Mouse (Mus musculus) lung, embryonic 14.5 days (tissue): Measurements from ENCODE around the gene Tspan5. TPM values are rescaled to one million over a fixed set of nuclear protein-coding genes. Genes with fewer than 3 reads are reported as not detected.

Experiments
- ATAC-seq: fragments of 200-750 bp; cut with Nextera tagmentation; 2 replicates; pipeline ENCODE4 v1.8.0; 2017; ENCODE audit warnings: mild to moderate bottlenecking, moderate TSS enrichment, moderate library complexity; ENCODE audit not compliant: insufficient read depth
- DNase-seq: peaks from one replicate; pipeline ENCODE4 v3.0.0-alpha.2; 2015
- H3K27ac ChIP-seq: fragments of 300-500 bp; sonication (generic); 2 replicates; pipeline ENCODE4 v1.5.1; 2014; ENCODE audit warnings: low read depth, mild to moderate bottlenecking, moderate library complexity
- H3K27me3 ChIP-seq: fragments of 300-500 bp; sonication (generic); 2 replicates; pipeline ENCODE4 v1.6.1; 2014; ENCODE audit warnings: low read length, control low read depth; ENCODE audit not compliant: insufficient read depth
- H3K36me3 ChIP-seq: fragments of 300-500 bp; sonication (generic); 2 replicates; pipeline ENCODE4 v1.6.1; 2014; ENCODE audit warnings: control low read depth; ENCODE audit not compliant: insufficient read depth
- H3K4me1 ChIP-seq: fragments of 300-500 bp; sonication (generic); 2 replicates; pipeline ENCODE4 v1.6.1; 2014; ENCODE audit warnings: antibody characterized with exemption, control low read depth; ENCODE audit not compliant: insufficient read depth
- H3K4me2 ChIP-seq: fragments of 300-500 bp; sonication (generic); 2 replicates; pipeline ENCODE4 v1.6.1; 2014; ENCODE audit warnings: mild to moderate bottlenecking
- H3K4me3 ChIP-seq: fragments of 300-500 bp; sonication (generic); 2 replicates; pipeline ENCODE4 v1.5.1; 2014; ENCODE audit warnings: low read depth, low read length
- H3K9ac ChIP-seq: fragments of 300-500 bp; sonication (generic); 2 replicates; pipeline ENCODE4 v1.6.1; 2014
- H3K9me3 ChIP-seq: fragments of 300-500 bp; sonication (generic); 2 replicates; pipeline ENCODE4 v1.6.1; 2016; ENCODE audit warnings: low read depth, low read length, control low read depth
- CTCF ChIP-seq: IDR thresholded peaks from 2 replicates; pipeline ENCODE4 v1.5.1; 2016; ENCODE audit warnings: antibody characterized with exemption, low read depth
- WGBS: fragments of 180-500 bp; shearing (Covaris S2); extraction: QIAGEN DNeasy Blood & Tissue Kit; methylation state at CpG from one replicate; pipeline ENCODE4 v1.1.7; 2014; 5-methylcytosine and 5-hydroxymethylcytosine counted together
- polyA plus RNA-seq: library from polyadenylated mRNA; unstranded; fragments of >200 nt; fragmentation: Nextera tagmentation; extraction: Ambion mirVana; gene quantifications from 2 replicates; pipeline ENCODE4 v1.2.1, GENCODE M21; 2014

Gene Tspan5
- polyA plus RNA-seq, 1 experiment from 2014 or later, result 28.3 TPM

DNA sequence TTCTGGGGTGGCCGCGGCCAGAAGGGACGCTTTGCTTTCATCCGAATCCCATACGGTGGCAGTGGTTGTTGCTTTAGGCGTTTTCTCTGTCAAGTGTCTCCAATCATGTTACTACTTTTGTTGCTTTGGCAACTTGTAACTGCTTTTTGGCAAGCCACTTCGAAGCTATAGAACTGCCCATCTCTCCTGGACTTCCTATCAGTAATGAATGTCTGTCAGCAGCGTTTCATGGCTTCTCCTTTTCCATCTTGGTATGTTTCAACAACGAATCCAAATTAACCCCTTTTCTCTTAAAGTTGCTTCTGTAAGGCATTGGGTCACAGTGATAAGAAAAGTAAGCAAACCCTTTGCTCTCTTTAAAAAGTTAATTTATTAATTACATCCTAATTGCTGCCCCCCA, 7.7 kb downstream of the Tspan5 start:
- DNase-seq (no peak), ATAC-seq (no peak)
- Histone ChIP-seq H3K36me3 (no peaks in the 10 kb centered on the region), H3K4me1 (peaks cover 16% of the 10 kb centered on the region), H3K9me3 (no peaks in the 10 kb centered on the region), H3K4me2 (no peak overlapping the region), H3K4me3 (no peak overlapping the region), H3K27me3 (0 out of 2 replicates have a peak, but pooled peaks cover 4% of the 10 kb centered on the region), H3K9ac (no peak overlapping the region), H3K27ac (no peak overlapping the region)
- no peak for TF ChIP-seq CTCF
- WGBS, result 62% methylated on average over 9 of the region's 9 CpGs

- no peak for TF ChIP-seq CTCF
These were observed 9.3 kb downstream of the Tspan5 start for GRCm38 (mm10) chr3:138751328-138751727.

DNA sequence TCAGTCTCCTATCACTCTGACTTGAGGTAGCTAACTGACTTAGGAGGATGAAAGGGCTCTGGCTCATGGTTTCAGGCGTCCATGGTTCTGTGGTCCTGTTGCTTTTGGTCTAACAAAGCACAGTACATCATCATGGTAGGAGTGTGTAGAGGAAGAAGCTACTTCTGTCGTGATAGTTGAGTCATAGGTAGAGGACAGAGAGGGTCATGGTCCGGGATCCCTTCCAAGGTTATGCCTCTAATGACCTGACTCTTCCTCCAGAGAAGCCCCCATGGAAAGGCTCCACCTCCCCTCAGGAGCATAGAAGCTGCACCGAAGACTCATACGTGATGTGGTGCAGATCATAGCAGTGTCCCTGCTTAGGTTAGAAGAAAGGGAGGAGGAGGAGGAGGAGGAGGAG, 10.1 kb downstream of the Tspan5 start:
- ATAC-seq, result no peak
- 62% methylated on average over 5 of the region's 5 CpGs for WGBS
- TF ChIP-seq CTCF, result no peak

More at GRCm38 (mm10) chr3:138751328-138751727, 9.3 kb downstream of the Tspan5 start:
- peaks cover 7% of the 10 kb centered on the region; the same call in 1 of the 2 replicates for H3K4me1 ChIP-seq
- H3K4me3 ChIP-seq, result no peak overlapping the region
- H3K9ac ChIP-seq, result no peak overlapping the region
- no peak for DNase-seq
- H3K9me3 ChIP-seq, result no peaks in the 10 kb centered on the region
- ATAC-seq, result no peak
- H3K27me3 ChIP-seq, result 0 out of 2 replicates have a peak, but pooled peaks cover 4% of the 10 kb centered on the region
- H3K36me3 ChIP-seq, result no peaks in the 10 kb centered on the region
- H3K4me2 ChIP-seq, result no peak overlapping the region
- no peak overlapping the region for H3K27ac ChIP-seq
- 63% methylated on average over 5 of the region's 5 CpGs for WGBS

DNA sequence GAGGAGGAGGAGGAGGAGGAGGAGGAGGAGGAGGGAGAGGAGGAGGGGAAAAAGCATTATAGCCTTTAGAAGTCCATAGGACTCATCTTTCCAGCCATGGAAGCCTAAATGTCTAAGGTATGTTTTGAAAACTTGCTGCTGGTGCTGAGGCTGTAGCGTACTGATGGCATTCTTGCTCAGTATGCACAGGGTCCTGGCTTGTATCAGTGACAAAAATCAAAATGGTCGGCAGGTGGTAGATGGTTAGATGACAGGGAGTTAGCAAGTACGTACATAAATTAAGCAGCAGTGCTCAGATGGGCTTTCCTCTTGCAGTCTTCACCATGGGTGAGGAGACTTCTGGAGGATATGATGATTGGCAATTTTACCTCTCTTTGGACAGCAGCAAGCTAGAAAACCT, 10.8 kb downstream of the Tspan5 start:
- 0 out of 2 replicates have a peak, but pooled peaks cover 4% of the 10 kb centered on the region for H3K27me3 ChIP-seq
- no peak for TF ChIP-seq CTCF
- H3K36me3 ChIP-seq, result no peaks in the 10 kb centered on the region
- no peak overlapping the region; the same call in 1 of the 2 replicates for H3K4me2 ChIP-seq
- H3K4me1 ChIP-seq, result peaks cover 7% of the 10 kb centered on the region; the same call in 1 of the 2 replicates
- no peak overlapping the region for H3K4me3 ChIP-seq
- WGBS, result 33% methylated on average over 3 of the region's 3 CpGs
- no peaks in the 10 kb centered on the region for H3K9me3 ChIP-seq
- H3K9ac ChIP-seq, result no peak overlapping the region
- ATAC-seq (no peak), DNase-seq (no peak)
- H3K27ac ChIP-seq, result no peak overlapping the region

More for the DNA sequence above, 10.1 kb downstream of the Tspan5 start:
- Histone ChIP-seq H3K4me2 (no peak overlapping the region), H3K36me3 (no peaks in the 10 kb centered on the region), H3K4me1 (peaks cover 7% of the 10 kb centered on the region; the same call in 1 of the 2 replicates), H3K27me3 (0 out of 2 replicates have a peak, but pooled peaks cover 4% of the 10 kb centered on the region), H3K9me3 (no peaks in the 10 kb centered on the region), H3K9ac (no peak overlapping the region), H3K27ac (no peak overlapping the region), H3K4me3 (no peak overlapping the region)
- no peak for DNase-seq

DNA sequence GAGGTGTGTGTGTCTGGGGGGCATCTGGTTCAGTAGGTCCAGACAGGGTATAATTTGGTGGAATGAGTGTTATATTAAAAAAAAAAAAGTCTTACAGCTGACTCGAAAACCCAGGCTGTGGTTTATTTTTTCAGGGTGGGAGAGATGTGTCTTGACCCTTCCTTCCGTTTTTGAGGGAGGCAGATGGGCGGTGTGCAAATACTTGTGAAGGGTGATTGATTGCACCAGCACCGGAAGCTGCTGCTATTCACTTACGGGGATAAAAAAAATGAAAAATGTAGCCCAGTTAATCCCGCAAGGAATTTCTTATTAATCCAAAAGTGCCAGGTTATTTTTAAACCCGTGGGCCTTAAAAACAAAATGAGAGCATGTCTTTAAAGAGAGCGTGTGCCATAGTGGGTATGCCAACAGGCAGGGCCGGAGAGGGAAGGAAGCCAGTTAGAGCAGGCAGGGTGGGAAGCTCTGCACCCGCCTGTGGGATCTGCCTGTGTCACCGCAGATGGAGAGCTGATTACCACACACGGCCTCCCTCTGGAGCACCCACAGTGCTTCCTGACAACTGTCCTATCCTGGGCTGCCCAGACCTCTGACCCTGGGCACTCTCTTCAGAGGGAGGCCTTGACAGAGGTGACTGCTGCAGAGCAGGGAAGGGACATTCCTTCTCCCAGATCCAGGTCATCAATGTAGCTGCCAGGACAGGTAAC, 11.3 kb downstream of the Tspan5 start:
- Histone ChIP-seq H3K27ac (no peak overlapping the region), H3K27me3 (0 out of 2 replicates have a peak, but pooled peaks cover 4% of the 10 kb centered on the region), H3K9ac (no peak overlapping the region), H3K4me3 (no peak overlapping the region), H3K9me3 (no peaks in the 10 kb centered on the region), H3K36me3 (no peaks in the 10 kb centered on the region), H3K4me1 (peaks cover 7% of the 10 kb centered on the region; the same call in 1 of the 2 replicates), H3K4me2 (peak overlapping the region; percentile 15; the same call in 1 of the 2 replicates)
- no peak for ATAC-seq
- WGBS, result 6% methylated on average over 12 of the region's 12 CpGs
- DNase-seq, result peak; percentile 43
- no peak for TF ChIP-seq CTCF

DNA sequence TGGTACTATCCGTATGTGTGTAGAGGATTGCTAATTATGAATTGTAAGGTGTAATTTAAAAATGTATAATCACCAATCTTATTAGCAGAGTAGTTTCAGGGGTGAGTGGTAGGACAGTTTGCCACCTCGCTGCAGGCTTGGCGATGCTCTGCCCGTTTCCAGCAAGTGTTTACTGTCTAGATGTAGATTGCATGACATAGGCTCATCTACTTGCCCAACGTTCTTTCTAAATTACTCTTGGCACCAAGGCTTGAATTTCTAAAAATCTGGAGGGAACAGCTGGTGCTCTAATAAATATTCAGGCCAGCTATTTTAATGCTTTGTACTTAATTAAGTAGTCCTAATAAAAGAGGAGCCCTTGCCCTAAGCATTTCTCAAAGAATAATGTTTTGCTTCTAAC, 12.3 kb downstream of the Tspan5 start:
- Histone ChIP-seq H3K27me3 (0 out of 2 replicates have a peak, but pooled peaks cover 4% of the 10 kb centered on the region), H3K36me3 (no peaks in the 10 kb centered on the region), H3K4me2 (no peak overlapping the region), H3K9ac (no peak overlapping the region), H3K4me1 (peaks cover 7% of the 10 kb centered on the region; the same call in 1 of the 2 replicates), H3K4me3 (no peak overlapping the region), H3K27ac (no peak overlapping the region), H3K9me3 (no peaks in the 10 kb centered on the region)
- TF ChIP-seq CTCF, result no peak
- DNase-seq (no peak), ATAC-seq (no peak)
- WGBS, result 71% methylated on average over 5 of the region's 5 CpGs

DNA sequence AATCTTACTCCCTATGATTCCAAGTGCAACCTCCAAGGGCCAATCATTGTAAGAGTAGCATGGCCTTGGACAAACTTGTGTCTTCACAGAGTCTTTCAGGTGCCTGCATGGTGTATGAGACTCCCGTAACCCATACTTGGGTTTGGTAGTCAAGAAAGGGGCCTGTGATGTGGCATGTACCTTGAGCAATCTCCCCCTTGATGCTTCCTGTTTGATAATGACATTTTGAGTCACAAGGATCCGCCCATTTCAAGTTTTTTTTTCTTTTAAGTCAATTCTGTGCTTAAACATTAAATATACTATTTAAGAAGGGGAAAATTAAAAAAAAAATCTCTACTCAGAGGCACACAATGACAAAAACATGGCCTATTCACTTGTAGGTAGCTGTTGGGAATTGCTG, 15.3 kb downstream of the Tspan5 start:
- 98% methylated on average over 2 of the region's 2 CpGs for WGBS
- ATAC-seq, result no peak

More for the DNA sequence above, 15.3 kb downstream of the Tspan5 start:
- H3K27me3 ChIP-seq, result no peaks in the 10 kb centered on the region
- TF ChIP-seq CTCF, result no peak
- no peak overlapping the region for H3K4me3 ChIP-seq
- no peaks in the 10 kb centered on the region for H3K36me3 ChIP-seq
- H3K27ac ChIP-seq, result no peak overlapping the region
- no peak for DNase-seq
- no peak overlapping the region for H3K9ac ChIP-seq
- no peaks in the 10 kb centered on the region for H3K9me3 ChIP-seq
- no peak overlapping the region for H3K4me2 ChIP-seq
- H3K4me1 ChIP-seq, result peaks cover 13% of the 10 kb centered on the region
